Mouse (Mus musculus) erythroblast, embryonic 14.5 days (primary cell): Measurements from ENCODE around the gene Krt33a.

ENCODE experiments used
- GATA1 ChIP-seq: IDR thresholded peaks from 2 replicates; pipeline ENCODE4 v1.6.1; 2012; ENCODE audit warnings: low read length, inconsistent platforms, mixed read lengths
- TAL1 ChIP-seq: IDR thresholded peaks from 3 replicates; pipeline ENCODE4 v1.6.1; 2012; ENCODE audit warnings: low read length, inconsistent platforms, mixed read lengths

GRCm38 (mm10) chr11:99990571-99990970 lies 25.4 kb downstream of the Krt33a start:
- no peak for TF ChIP-seq TAL1
- TF ChIP-seq GATA1: no peak
